Mouse (Mus musculus) forebrain, embryonic 12.5 days (tissue): ENCODE data around the gene Vps11. TPM values are rescaled to one million over a fixed set of nuclear protein-coding genes. Genes with fewer than 3 reads are reported as not detected.
"Not testable (repeated sequence)": the region's sequence is repeated elsewhere in the genome, so short reads cannot be mapped to it uniquely, and the experiment has no call there.

Source experiments
- ATAC-seq: fragments of 200-750 bp; cut with Nextera tagmentation; 2 replicates; pipeline ENCODE4 v1.8.0; 2017; ENCODE audit warnings: moderate TSS enrichment; ENCODE audit not compliant: low FRiP score
- H3K27ac ChIP-seq: fragments of 300-500 bp; sonication (generic); 2 replicates; pipeline ENCODE4 v1.5.1; 2016; ENCODE audit warnings: mild to moderate bottlenecking
- H3K27me3 ChIP-seq: fragments of 300-500 bp; sonication (generic); 2 replicates; pipeline ENCODE4 v1.6.1; 2016; ENCODE audit warnings: mild to moderate bottlenecking
- H3K36me3 ChIP-seq: fragments of 300-500 bp; sonication (generic); replicated peaks from 2 replicates; pipeline ENCODE4 v1.6.1; 2016; ENCODE audit warnings: mild to moderate bottlenecking
- H3K4me1 ChIP-seq: fragments of 300-500 bp; sonication (generic); 2 replicates; pipeline ENCODE4 v1.6.1; 2016
- H3K4me2 ChIP-seq: fragments of 300-500 bp; sonication (generic); 2 replicates; pipeline ENCODE4 v1.6.1; 2016; ENCODE audit warnings: mild to moderate bottlenecking, moderate library complexity
- H3K4me3 ChIP-seq: fragments of 300-500 bp; sonication (generic); replicated peaks from 2 replicates; pipeline ENCODE4 v1.5.1; 2016; ENCODE audit warnings: mild to moderate bottlenecking
- H3K9ac ChIP-seq: fragments of 300-500 bp; sonication (generic); 2 replicates; pipeline ENCODE4 v1.6.1; 2016; ENCODE audit warnings: mild to moderate bottlenecking
- H3K9me3 ChIP-seq: fragments of 300-500 bp; sonication (generic); 2 replicates; pipeline ENCODE4 v1.6.1; 2016
- WGBS: fragments of 180-500 bp; shearing (Covaris S2); methylation state at CpG from one replicate; pipeline ENCODE4 v1.1.7; 2016; 5-methylcytosine and 5-hydroxymethylcytosine counted together
- polyA plus RNA-seq: library from polyadenylated mRNA; unstranded; fragments of >200 nt; fragmentation: Nextera tagmentation; extraction: Ambion mirVana; gene quantifications from 2 replicates; pipeline ENCODE4 v1.2.1, GENCODE M21; 2016

The Vps11 gene
- polyA plus RNA-seq, 1 experiment from 2014 or later, result 34.8 TPM

DNA sequence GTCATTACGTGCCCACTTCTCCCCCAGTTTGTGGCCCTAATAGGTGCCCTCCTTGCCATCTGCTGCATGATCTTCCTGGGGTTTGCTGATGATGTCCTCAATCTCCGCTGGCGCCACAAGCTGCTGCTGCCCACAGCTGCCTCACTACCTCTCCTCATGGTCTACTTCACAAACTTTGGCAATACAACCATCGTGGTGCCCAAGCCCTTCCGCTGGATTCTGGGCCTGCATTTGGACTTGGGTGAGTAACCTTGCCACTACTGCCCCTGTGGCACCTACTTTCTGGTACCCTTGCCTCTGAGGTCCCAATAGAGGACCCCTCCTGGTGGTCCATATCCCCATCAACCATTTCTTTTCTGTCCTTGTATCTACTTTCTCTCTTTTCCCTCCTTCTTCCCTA, 33.5 kb downstream of the Vps11 start:
- Histone ChIP-seq H3K9ac (peak overlapping the region; percentile 87; the same call in 1 of the 2 replicates), H3K27ac (peak overlapping the region; percentile 93), H3K27me3 (no peaks in the 10 kb centered on the region), H3K36me3 (peaks cover 39% of the 10 kb centered on the region), H3K4me3 (peak overlapping the region; percentile 78), H3K9me3 (no peaks in the 10 kb centered on the region), H3K4me1 (peaks cover 14% of the 10 kb centered on the region), H3K4me2 (peak overlapping the region; percentile 81)
- no peak for ATAC-seq
- WGBS, result 87% methylated on average over 5 of the region's 5 CpGs

DNA sequence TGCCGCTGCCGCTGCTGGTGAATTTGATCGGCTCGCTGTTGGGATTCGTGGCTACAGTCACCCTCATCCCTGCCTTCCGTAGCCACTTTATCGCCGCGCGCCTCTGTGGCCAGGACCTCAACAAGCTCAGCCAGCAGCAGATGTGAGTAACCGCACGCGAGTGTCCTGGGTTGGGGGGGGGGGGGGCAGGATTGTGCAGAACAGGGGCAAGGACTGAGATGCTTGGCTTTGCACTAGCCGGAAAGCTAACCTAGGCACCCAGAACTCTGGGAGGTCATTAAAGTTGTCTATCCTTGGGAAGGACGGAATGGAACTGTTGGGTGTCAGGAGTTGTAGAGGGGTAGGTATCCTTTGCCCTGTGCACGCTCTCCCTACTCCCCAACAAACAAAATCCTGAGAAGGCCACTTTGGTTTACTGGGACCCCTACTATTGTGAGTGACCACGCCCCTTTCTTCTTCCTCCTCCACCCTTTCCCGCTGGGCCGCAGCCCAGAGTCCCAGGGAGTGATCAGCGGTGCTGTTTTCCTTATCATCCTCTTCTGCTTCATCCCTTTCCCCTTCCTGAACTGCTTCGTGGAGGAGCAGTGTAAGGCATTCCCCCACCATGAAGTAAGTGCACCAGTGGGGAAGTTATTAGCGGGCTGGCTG, 34.3 kb downstream of the Vps11 start:
- Histone ChIP-seq H3K4me3 (peak overlapping the region; percentile 78), H3K27ac (peak overlapping the region; percentile 93), H3K4me2 (peak overlapping the region; percentile 81), H3K4me1 (peaks cover 14% of the 10 kb centered on the region), H3K36me3 (peaks cover 32% of the 10 kb centered on the region), H3K9me3 (no peaks in the 10 kb centered on the region), H3K9ac (peak overlapping the region; percentile 87), H3K27me3 (no peaks in the 10 kb centered on the region)
- under 1% methylated on average over 22 of the region's 22 CpGs for WGBS
- peak; percentile 31 for ATAC-seq

DNA sequence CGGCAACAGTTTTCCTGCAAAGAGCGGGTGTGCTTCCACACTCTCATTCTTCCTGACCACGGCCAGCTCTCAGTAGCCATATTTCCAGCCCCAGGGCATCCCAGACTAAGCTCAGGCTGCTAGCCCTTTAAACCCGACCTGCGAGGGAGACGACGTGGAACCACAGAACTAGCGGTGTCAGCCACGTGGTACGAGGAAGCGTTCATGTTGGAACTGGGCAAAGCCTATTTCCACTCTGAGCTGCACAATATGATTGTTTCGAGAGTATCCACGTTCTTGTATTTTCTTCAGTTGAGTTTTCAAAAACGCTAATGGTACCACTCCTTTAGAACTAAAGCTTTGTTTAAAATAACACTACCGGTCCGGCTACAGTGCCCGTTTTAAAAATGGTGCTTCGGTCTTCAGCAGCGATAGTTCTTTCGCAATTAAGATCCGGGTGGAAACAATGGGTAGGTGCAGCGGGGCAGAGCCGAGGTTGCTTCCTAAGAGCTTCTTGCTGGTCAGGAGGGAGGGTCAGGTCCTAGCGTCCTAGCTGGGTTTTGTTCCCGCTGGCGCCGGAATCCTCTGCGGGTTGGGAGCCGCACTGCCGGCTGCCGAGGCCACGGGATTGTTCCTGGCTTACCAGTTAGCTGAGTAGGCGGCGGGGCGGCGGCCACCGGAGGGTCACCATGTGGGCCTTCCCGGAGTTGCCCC, 35.0 kb downstream of the Vps11 start:
- Histone ChIP-seq H3K27ac (peak overlapping the region; percentile 93), H3K9me3 (no peaks in the 10 kb centered on the region), H3K27me3 (no peaks in the 10 kb centered on the region), H3K4me3 (peak overlapping the region; percentile 78), H3K4me2 (peak overlapping the region; percentile 81), H3K9ac (peak overlapping the region; percentile 87), H3K4me1 (peaks cover 14% of the 10 kb centered on the region), H3K36me3 (peaks cover 26% of the 10 kb centered on the region)
- peak; percentile 92 for ATAC-seq
- whole genome bisulfite sequencing, result under 1% methylated on average over 38 of the region's 38 CpGs

DNA sequence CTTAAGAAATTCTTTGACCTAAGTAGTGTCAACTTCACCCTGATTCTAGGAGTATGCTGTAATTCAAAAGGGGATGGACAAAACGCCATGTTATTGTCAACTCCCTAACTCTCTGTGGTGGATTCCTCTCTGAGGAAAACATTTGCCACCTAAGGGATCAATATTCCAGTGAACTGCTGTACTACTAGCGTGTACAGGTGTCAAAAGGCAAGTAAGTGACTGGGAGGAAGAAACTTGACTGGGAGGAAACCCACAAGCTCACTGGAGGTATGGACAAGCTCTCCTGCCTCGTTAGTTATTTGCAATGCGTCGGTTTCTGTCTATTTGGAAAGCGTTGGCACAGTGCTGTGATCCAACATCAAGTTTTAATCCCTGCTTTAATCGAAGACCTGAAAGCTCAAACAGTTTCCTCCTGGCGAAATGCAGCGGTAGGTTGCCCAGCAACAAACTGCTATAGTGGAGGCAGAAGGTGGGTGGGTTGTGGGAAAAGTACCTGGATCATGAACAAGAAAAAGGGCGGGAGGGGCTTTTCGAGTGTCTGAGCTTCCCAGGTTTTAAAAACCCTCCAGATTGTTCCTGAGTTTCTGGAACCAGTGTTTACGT, 35.6 kb downstream of the Vps11 start, which contains the start of gene Dpagt1:
Dpagt1 (plus strand) TSS at position 252 of the 603 bp plus-strand sequence.
- Histone ChIP-seq H3K27me3 (no peaks in the 10 kb centered on the region), H3K27ac (peak within 1 kb of the TSS; percentile 93), H3K4me3 (peak within 1 kb of the TSS; percentile 78), H3K4me2 (peak within 1 kb of the TSS; percentile 81), H3K9ac (peak within 1 kb of the TSS; percentile 87), H3K4me1 (peaks cover 16% of the 10 kb centered on the region), H3K36me3 (peaks cover 20% of the 10 kb centered on the region), H3K9me3 (no peaks in the 10 kb centered on the region)
- ATAC-seq, result peak; percentile 5
- 4% methylated on average over 12 of the region's 12 CpGs for WGBS

DNA sequence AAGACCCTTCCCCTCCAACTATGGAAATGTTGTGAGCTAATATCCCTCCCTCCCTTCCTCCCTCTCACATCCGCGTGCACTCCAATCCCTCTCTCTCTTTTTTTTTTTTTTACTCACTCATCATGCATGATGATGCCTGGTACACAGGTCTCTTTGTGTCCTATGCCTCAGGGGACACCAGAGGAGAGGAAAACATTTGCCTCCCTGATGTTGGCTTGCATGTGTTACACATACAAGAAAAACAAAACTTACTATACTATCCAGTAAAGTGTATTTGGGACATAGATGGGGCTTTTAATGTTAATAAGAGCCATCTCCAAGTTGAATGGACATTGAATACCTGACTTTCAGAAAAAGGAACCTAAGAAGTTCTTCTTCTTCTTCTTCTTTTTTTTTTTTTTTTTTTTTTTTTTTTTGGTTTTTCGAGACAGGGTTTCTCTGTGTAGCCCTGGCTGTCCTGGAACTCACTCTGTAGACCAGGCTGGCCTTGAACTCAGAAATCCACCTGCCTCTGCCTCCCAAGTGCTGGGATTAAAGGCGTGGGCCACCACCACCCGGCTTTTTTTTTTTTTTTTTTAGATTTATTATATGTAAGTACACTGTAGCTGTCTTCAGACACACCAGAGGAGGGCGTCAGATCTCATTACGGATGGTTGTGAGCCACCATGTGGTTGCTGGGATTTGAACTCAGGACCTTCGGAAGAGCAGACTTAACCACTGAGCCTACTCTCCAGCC, 36.3 kb downstream of the Vps11 start:
- H3K36me3 ChIP-seq, result peaks cover 13% of the 10 kb centered on the region
- peaks cover 22% of the 10 kb centered on the region for H3K4me1 ChIP-seq
- WGBS, result 57% methylated on average over 6 of the region's 8 CpGs
- H3K9me3 ChIP-seq, ATAC-seq, H3K27me3 ChIP-seq, H3K4me3 ChIP-seq, H3K9ac ChIP-seq: not testable (repeated sequence)
- peak overlapping the region; percentile 81 for H3K4me2 ChIP-seq
- H3K27ac ChIP-seq, result peak overlapping the region; percentile 93

DNA sequence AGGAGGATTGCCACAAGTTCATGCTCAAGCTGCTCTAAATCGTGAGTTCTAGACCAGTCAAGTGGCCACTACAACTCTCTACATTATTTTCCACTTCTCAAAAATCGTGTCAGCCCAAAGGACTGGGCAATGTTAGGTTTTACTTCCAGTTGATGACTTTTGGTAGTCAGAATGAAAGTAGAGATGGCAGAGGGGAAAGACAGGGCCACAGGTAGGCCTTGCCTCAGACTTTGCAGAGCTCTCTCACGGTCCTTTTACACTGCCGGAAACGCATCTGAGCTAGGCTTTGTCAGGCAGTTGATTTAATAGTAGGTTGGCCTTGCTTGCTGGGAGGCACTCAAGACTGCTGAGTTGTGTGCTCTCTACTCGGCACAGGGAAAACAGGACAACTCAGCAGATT, 37.3 kb downstream of the Vps11 start:
- 85% methylated on average over 6 of the region's 6 CpGs for WGBS
- peaks cover 4% of the 10 kb centered on the region for H3K36me3 ChIP-seq

DNA sequence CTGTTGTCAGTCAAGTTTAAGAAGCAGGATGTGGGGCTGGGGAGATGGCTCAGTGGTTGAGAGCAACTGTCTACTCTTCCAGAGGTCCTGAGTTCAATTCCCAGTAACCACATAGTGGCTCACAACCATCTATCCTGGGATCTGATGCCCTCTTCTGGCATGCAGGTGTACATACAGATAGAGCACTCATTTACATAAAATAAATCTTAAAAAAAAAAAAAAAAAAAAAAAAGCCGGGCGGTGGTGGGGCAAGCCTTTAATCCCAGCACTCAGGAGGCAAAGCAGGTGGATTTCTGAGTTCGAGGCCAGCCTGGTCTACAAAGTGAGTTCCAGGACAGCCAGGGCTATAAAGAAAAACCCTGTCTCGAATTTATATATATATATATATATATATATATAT, 37.8 kb downstream of the Vps11 start:
- WGBS, result 70% methylated on average over 4 of the region's 4 CpGs
- peaks cover 30% of the 10 kb centered on the region for H3K4me1 ChIP-seq
- not testable (repeated sequence) for H3K9ac ChIP-seq, H3K4me2 ChIP-seq, H3K4me3 ChIP-seq, H3K9me3 ChIP-seq, H3K36me3 ChIP-seq, ATAC-seq, H3K27ac ChIP-seq, H3K27me3 ChIP-seq

More for the DNA sequence above, 37.3 kb downstream of the Vps11 start:
- Histone ChIP-seq H3K4me2 (no peak overlapping the region), H3K4me1 (peaks cover 25% of the 10 kb centered on the region), H3K27me3 (no peaks in the 10 kb centered on the region), H3K27ac (no peak overlapping the region), H3K4me3 (no peak overlapping the region), H3K9ac (no peak overlapping the region), H3K9me3 (no peaks in the 10 kb centered on the region)
- ATAC-seq, result no peak

DNA sequence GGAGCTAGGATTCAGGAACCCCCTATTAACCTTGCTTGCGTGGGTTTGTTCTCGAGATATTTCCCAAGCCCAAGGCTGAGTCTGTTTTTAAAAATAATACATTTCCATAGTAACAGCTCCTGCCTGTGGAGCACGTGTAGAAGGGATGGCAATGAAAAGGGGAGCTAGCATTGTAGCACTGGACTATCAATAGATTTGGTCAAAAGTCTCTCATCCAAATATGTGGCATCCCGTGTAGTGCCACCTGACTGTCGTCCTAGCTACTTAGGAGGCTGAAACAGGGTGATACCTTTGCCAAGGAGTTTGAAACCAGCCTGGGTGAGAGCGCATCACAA, 40.7 kb downstream of the Vps11 start:
- WGBS, result 25% methylated on average over 6 of the region's 6 CpGs
- Histone ChIP-seq H3K4me3 (peak overlapping the region; percentile 86), H3K9ac (peak overlapping the region; percentile 94), H3K36me3 (peaks cover 9% of the 10 kb centered on the region), H3K4me1 (peaks cover 35% of the 10 kb centered on the region), H3K27me3 (no peaks in the 10 kb centered on the region), H3K4me2 (peak overlapping the region; percentile 94), H3K27ac (peak overlapping the region; percentile 67), H3K9me3 (no peaks in the 10 kb centered on the region)
- peak; percentile 21 for ATAC-seq

DNA sequence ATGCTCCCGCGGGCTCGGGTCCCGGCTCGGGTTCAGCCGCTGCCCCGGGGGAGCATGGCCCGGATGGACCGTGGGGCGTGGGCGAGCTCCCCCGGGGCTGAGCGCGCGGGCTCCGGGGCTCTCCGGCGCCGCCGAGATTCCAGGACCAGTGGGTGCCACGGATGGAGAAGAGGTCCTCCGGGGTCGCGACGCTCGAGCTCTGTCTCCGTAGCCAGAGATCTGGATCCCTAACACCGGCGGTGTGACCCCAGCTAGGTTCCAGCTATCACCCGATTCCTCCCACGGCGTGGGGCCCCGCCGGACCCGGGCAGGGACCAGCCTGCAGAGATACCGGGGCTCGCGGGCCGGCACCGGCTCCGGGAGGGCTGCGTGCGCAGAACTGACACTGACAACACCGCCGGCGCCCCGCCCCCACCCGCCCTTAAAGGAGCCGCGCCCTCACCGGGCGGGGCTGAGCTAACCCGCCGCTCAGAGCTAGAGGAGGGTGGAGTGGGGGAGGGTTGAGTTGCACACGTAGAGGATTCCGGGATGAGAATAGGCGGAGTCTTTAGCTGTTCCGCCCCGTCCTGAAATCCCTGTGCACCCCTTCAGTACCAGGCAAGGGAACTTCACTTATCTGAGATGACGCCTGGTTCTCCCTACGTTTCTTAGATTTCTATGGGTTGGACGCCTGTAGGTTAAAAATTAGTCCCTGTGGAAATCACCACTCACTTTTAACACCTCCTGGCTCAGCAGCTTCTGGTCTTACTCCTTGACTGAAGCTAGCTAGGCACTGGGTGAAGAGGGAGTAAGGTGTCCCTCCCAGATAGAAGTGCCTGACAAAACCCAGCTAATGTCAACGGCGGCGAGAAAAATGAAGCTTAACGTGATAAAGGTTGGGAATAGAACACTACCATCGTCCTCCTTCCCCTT, 41.3 kb downstream of the Vps11 start, which contains the start of gene C2cd2l:
C2cd2l (minus strand) TSS at position 399 of the 912 bp plus-strand sequence.
- H3K9ac ChIP-seq, result peak within 1 kb of the TSS; percentile 94
- peaks cover 15% of the 10 kb centered on the region for H3K36me3 ChIP-seq
- peak within 1 kb of the TSS; percentile 86 for H3K4me3 ChIP-seq
- ATAC-seq, result peak; percentile 98
- H3K27me3 ChIP-seq, result no peaks in the 10 kb centered on the region
- H3K4me1 ChIP-seq, result peaks cover 32% of the 10 kb centered on the region
- peak within 1 kb of the TSS; percentile 94 for H3K4me2 ChIP-seq
- no peaks in the 10 kb centered on the region for H3K9me3 ChIP-seq
- H3K27ac ChIP-seq, result peak within 1 kb of the TSS; percentile 74
- WGBS, result under 1% methylated on average over 67 of the region's 67 CpGs

DNA sequence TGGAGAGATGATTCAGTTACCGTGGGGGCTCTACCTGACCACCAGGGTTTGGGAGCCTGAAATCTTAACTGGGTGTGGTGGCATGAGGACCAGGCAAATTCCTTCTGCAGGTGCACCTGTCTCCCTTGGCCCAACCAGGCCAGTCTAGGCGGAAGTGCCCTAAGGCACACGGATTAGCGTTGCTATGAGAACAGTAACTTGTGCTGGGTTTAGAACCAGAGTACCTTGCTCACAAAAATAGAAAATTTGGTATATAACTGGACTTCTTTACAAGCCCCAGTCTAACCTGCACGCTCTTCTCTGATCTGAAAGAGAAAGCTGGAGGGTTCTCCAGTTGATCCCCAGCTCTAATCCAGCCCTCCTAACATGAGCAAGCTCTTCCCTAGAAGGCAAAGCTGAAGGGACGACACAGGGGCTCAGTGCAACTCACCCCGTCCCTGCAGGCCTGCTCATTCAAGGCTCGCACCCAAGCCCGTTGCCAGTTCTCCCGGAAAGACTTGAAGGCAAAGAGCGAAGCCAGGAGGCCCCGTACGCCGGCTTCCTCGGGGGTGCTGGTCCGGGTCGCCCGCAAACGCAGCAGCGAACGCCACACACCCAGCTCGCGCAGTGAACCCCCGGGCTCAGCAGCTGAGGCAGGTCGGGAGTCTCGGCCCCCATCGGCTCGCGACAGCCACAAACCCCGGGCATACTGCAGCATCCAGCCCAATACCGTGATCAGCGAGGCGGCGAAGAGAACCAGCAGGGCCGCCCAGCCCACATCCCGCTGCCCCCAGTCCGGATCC, 42.2 kb downstream of the Vps11 start:
- Histone ChIP-seq H3K4me3 (peak overlapping the region; percentile 86), H3K27ac (peak overlapping the region; percentile 74), H3K27me3 (no peaks in the 10 kb centered on the region), H3K9me3 (no peaks in the 10 kb centered on the region), H3K9ac (peak overlapping the region; percentile 94), H3K4me1 (peaks cover 32% of the 10 kb centered on the region), H3K36me3 (peaks cover 23% of the 10 kb centered on the region), H3K4me2 (peak overlapping the region; percentile 94)
- 2% methylated on average over 37 of the region's 37 CpGs for WGBS
- ATAC-seq, result peak; percentile 12; the same call in 1 of the 2 replicates

DNA sequence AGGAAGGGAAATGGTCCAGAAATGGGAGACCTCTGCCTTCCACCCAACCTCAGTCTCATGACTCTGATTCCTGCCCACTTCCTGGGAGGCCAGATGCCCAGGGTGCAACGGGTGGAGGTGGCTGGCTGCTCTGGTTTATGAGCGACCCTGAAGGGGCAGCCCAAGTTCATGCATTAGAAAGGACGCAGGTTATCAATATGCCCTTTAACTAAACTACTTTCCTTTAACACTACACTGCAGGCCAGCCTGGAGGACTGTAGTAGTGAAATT, 42.7 kb downstream of the Vps11 start:
- no peak for ATAC-seq
- Histone ChIP-seq H3K9ac (peak overlapping the region; percentile 94), H3K36me3 (peaks cover 29% of the 10 kb centered on the region), H3K4me1 (peaks cover 35% of the 10 kb centered on the region), H3K4me2 (peak overlapping the region; percentile 94), H3K9me3 (no peaks in the 10 kb centered on the region), H3K27me3 (no peaks in the 10 kb centered on the region), H3K4me3 (peak overlapping the region; percentile 86), H3K27ac (no peak overlapping the region)
- 26% methylated on average over 3 of the region's 3 CpGs for WGBS
